Mouse (Mus musculus) lung, embryonic 14.5 days (tissue): ENCODE results near the gene Itpr2. TPM values are rescaled to one million over a fixed set of nuclear protein-coding genes. Genes with fewer than 3 reads are reported as not detected.

Source experiments
- ATAC-seq: fragments of 200-750 bp; cut with Nextera tagmentation; 2 replicates; pipeline ENCODE4 v1.8.0; 2017; ENCODE audit warnings: mild to moderate bottlenecking, moderate TSS enrichment, moderate library complexity; ENCODE audit not compliant: insufficient read depth
- DNase-seq: peaks from one replicate; pipeline ENCODE4 v3.0.0-alpha.2; 2015
- H3K27ac ChIP-seq: fragments of 300-500 bp; sonication (generic); 2 replicates; pipeline ENCODE4 v1.5.1; 2014; ENCODE audit warnings: low read depth, mild to moderate bottlenecking, moderate library complexity
- H3K27me3 ChIP-seq: fragments of 300-500 bp; sonication (generic); 2 replicates; pipeline ENCODE4 v1.6.1; 2014; ENCODE audit warnings: low read length, control low read depth; ENCODE audit not compliant: insufficient read depth
- H3K36me3 ChIP-seq: fragments of 300-500 bp; sonication (generic); 2 replicates; pipeline ENCODE4 v1.6.1; 2014; ENCODE audit warnings: control low read depth; ENCODE audit not compliant: insufficient read depth
- H3K4me1 ChIP-seq: fragments of 300-500 bp; sonication (generic); 2 replicates; pipeline ENCODE4 v1.6.1; 2014; ENCODE audit warnings: antibody characterized with exemption, control low read depth; ENCODE audit not compliant: insufficient read depth
- H3K4me2 ChIP-seq: fragments of 300-500 bp; sonication (generic); 2 replicates; pipeline ENCODE4 v1.6.1; 2014; ENCODE audit warnings: mild to moderate bottlenecking
- H3K4me3 ChIP-seq: fragments of 300-500 bp; sonication (generic); 2 replicates; pipeline ENCODE4 v1.5.1; 2014; ENCODE audit warnings: low read depth, low read length
- H3K9ac ChIP-seq: fragments of 300-500 bp; sonication (generic); 2 replicates; pipeline ENCODE4 v1.6.1; 2014
- H3K9me3 ChIP-seq: fragments of 300-500 bp; sonication (generic); 2 replicates; pipeline ENCODE4 v1.6.1; 2016; ENCODE audit warnings: low read depth, low read length, control low read depth
- CTCF ChIP-seq: IDR thresholded peaks from 2 replicates; pipeline ENCODE4 v1.5.1; 2016; ENCODE audit warnings: antibody characterized with exemption, low read depth
- WGBS: fragments of 180-500 bp; shearing (Covaris S2); extraction: QIAGEN DNeasy Blood & Tissue Kit; methylation state at CpG from one replicate; pipeline ENCODE4 v1.1.7; 2014; 5-methylcytosine and 5-hydroxymethylcytosine counted together
- polyA plus RNA-seq: library from polyadenylated mRNA; unstranded; fragments of >200 nt; fragmentation: Nextera tagmentation; extraction: Ambion mirVana; gene quantifications from 2 replicates; pipeline ENCODE4 v1.2.1, GENCODE M21; 2014

Gene Itpr2
- polyA plus RNA-seq, 1 experiment from 2014 or later = 13.1 TPM

DNA sequence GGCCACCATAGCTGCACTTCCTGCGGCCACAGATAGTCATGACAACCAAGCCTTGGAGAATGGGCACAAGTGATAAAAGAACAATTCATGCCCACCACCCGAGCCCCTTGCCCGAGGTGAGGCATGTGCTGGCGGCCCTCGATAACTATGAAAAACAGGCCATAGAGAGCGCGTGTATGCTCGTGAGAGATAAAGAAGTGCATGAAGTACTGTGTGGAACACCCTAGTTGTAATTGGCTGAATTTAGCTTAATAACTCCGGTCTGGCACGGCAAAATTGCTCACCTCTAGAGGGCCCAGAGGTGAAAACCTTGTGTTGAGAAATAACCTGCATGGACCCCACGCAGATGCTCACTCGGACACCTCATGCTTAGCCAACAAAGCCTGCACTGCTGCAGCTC is 282.5 kb downstream of the Itpr2 start:
- TF ChIP-seq CTCF = no peak
- ATAC-seq = no peak; the same call in 1 of the 2 replicates
- Histone ChIP-seq H3K4me2 (no peak overlapping the region), H3K4me1 (no peaks in the 10 kb centered on the region), H3K4me3 (peak overlapping the region; percentile 11; the same call in 1 of the 2 replicates), H3K27ac (no peak overlapping the region), H3K27me3 (no peaks in the 10 kb centered on the region), H3K9ac (no peak overlapping the region), H3K36me3 (no peaks in the 10 kb centered on the region), H3K9me3 (no peaks in the 10 kb centered on the region)
- 79% methylated on average over 12 of the region's 12 CpGs for WGBS
- no peak for DNase-seq

DNA sequence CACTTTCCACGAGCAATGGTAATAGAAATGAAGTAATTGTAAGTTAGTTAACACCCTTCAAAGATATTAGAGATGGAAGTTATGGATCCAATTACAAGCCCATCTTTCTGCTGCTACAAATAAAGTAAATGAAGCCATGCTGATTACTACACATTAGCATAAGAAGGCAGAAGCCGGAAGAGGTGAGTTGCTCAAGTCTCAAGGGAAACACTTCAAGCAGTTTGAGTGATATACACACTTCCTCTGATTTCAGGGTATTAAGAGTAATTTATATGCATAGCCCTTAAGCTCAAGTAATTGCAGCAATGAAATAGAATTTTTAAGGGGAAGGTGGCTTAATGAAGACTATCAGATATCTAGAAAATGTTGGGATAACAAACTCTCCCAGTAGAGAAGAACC is 286.7 kb downstream of the Itpr2 start:
- Histone ChIP-seq H3K4me3 (no peak overlapping the region), H3K36me3 (no peaks in the 10 kb centered on the region), H3K4me2 (no peak overlapping the region), H3K9me3 (no peaks in the 10 kb centered on the region), H3K4me1 (no peaks in the 10 kb centered on the region), H3K9ac (no peak overlapping the region), H3K27ac (no peak overlapping the region), H3K27me3 (no peaks in the 10 kb centered on the region)
- no peak for TF ChIP-seq CTCF
- 82% methylated on average over 2 of the region's 2 CpGs for WGBS
- ATAC-seq (no peak), DNase-seq (no peak)

DNA sequence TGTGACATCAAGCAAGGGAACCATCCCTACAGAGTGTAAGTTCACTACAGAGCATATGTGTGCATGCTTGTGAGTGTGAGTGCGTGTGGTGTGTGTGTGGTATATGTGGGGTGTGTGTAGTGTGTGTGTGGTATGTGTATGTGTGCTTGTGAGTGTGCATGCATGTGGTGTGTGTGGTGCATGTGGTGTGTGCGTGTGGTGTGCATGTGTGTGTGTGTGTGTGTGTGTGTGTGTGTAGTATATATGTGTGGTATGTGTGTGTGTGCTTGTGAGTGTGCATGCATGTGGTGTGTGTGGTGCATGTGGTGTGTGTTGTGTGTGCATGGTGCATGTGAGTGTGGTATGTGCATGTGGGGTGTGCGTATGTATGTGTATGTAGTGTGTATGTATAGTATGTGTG is 289.7 kb downstream of the Itpr2 start:
- H3K27ac ChIP-seq = no peak overlapping the region
- H3K27me3 ChIP-seq = no peaks in the 10 kb centered on the region
- H3K4me2 ChIP-seq = no peak overlapping the region
- ATAC-seq (no peak), DNase-seq (no peak)
- no peaks in the 10 kb centered on the region for H3K4me1 ChIP-seq
- H3K4me3 ChIP-seq = no peak overlapping the region
- no peak for TF ChIP-seq CTCF
- 96% methylated on average over 3 of the region's 3 CpGs for WGBS
- H3K9ac ChIP-seq = no peak overlapping the region
- H3K36me3 ChIP-seq = no peaks in the 10 kb centered on the region
- no peaks in the 10 kb centered on the region for H3K9me3 ChIP-seq

DNA sequence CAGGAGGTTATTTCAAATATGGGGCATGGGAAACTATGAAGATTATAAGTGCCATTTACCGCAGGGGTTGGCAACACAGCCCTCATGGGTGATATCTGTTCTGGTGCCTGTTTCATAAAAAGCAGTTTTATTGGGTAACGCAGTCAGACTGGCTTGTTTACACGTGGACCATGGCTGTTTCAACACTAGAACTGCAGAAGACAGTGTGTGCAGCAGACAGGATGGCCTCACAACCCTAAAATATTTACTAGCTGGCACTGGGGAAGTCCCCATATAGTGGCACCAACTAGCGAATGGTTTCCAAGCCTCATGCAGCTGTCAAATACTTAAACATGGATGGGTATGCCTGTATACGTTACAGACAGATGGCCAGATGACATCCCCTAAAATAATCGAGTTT is 290.8 kb downstream of the Itpr2 start:
- ATAC-seq (no peak), DNase-seq (no peak)
- no peaks in the 10 kb centered on the region for H3K4me1 ChIP-seq
- 77% methylated on average over 6 of the region's 6 CpGs for WGBS
- no peak overlapping the region for H3K9ac ChIP-seq
- H3K9me3 ChIP-seq = no peaks in the 10 kb centered on the region
- H3K4me2 ChIP-seq = no peak overlapping the region
- H3K36me3 ChIP-seq = no peaks in the 10 kb centered on the region
- no peaks in the 10 kb centered on the region for H3K27me3 ChIP-seq
- no peak for TF ChIP-seq CTCF
- no peak overlapping the region for H3K4me3 ChIP-seq
- no peak overlapping the region for H3K27ac ChIP-seq

DNA sequence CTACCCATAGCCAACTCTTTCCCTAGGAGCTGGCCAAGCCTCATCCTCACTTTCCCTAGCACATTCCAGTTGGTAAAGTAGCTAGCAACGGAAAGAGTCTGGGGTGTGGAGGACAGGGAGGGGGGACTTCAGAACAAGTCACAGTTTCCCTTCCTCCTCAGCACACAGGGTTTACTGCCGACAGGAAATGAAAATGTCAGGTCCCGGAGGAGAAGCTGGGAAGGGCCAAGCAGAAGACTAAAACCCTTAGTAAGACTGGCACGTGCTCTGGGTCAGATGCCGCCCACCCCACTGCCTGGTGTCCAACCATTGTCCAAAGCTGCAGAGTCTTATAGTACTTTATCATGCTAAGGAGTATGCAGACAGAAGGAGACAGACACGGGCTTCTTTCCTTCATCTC is 293.0 kb downstream of the Itpr2 start:
- ATAC-seq = no peak
- H3K36me3 ChIP-seq = no peaks in the 10 kb centered on the region

DNA sequence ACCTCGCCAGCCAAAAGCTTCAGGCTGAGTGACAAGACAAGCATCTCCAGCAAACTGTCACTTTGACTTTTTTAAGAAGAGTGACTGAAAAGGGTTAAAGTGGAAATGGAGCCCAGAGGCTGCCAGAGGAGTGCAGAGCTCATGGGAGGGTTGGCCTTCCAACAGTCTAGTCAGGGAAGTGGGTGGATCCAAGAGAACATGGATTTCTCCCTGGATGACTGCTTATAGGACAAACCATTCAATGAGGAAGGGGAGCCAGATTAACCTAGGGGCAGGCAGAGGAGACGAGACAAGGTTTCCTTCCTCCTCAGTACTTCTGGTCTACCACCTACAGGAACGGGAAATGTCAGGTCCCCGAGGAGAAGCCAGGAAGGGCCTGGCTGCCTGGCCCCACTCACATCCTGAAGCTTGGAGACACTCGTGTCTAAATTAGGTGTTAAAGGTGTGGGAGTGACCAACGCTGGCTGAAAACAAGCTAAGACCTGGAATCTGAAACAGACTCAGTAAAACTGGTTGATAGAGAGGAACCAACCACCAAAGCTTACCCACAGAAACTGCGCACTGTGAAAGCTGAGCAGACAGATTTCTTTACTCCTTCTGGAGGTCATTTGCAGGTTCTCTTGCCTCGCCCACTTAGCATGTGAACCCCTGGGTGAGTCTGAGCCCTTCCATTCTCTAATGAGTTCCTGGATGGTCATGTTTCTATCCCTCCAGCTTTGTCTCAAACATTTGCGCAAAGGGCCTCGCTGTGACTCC is 294.6 kb downstream of the Itpr2 start:
- H3K27me3 ChIP-seq = no peaks in the 10 kb centered on the region
- ATAC-seq = no peak
- no peak overlapping the region for H3K4me2 ChIP-seq
- no peak for TF ChIP-seq CTCF
- H3K36me3 ChIP-seq = no peaks in the 10 kb centered on the region
- 72% methylated on average over 10 of the region's 10 CpGs for WGBS
- no peaks in the 10 kb centered on the region for H3K9me3 ChIP-seq
- H3K4me3 ChIP-seq = no peak overlapping the region
- no peak overlapping the region for H3K9ac ChIP-seq
- no peaks in the 10 kb centered on the region for H3K4me1 ChIP-seq
- peak; percentile 16 for DNase-seq
- H3K27ac ChIP-seq = no peak overlapping the region

More for the DNA sequence above, 293.0 kb downstream of the Itpr2 start:
- Histone ChIP-seq H3K9me3 (no peaks in the 10 kb centered on the region), H3K4me3 (no peak overlapping the region), H3K4me1 (no peaks in the 10 kb centered on the region), H3K9ac (no peak overlapping the region), H3K27ac (no peak overlapping the region), H3K4me2 (no peak overlapping the region), H3K27me3 (no peaks in the 10 kb centered on the region)
- no peak for DNase-seq
- TF ChIP-seq CTCF = no peak
- 49% methylated on average over 6 of the region's 6 CpGs for WGBS

DNA sequence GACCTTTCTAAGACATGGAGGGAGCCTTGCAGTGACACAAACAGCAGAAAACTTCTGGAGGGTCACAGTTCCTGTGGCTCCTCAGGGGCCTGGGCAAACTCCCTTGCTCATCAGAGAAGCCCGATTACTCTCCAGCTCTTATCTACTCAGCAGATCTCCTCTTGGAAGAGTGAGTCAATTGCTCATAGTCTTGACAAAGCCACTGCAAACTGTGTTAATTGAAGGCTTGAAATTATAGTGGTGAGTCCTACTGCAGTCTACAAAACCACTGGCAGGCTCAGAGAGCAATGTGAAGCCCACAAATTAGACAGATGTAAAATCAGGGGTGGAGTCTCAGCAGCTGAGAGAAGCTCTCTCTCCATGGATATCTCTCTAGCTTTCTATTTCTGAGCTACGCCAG is 296.9 kb downstream of the Itpr2 start:
- no peaks in the 10 kb centered on the region for H3K9me3 ChIP-seq
- no peak for DNase-seq
- TF ChIP-seq CTCF = no peak

More for the DNA sequence above, 296.9 kb downstream of the Itpr2 start:
- Histone ChIP-seq H3K27me3 (no peaks in the 10 kb centered on the region), H3K27ac (no peak overlapping the region), H3K36me3 (no peaks in the 10 kb centered on the region), H3K4me1 (no peaks in the 10 kb centered on the region), H3K9ac (no peak overlapping the region), H3K4me3 (no peak overlapping the region), H3K4me2 (no peak overlapping the region)
- WGBS = 42% methylated on average over 2 of the region's 2 CpGs
- ATAC-seq = no peak
